Mouse (Mus musculus) lung, adult 2 months (tissue): Measurements from ENCODE around the gene Pex11g.

Experiments used
- CTCF ChIP-seq: fragments of 200-500 bp; IDR thresholded peaks from 2 replicates; pipeline ENCODE4 v1.5.1; 2011; ENCODE audit warnings: mild to moderate bottlenecking, low read length, control low read depth; ENCODE audit not compliant: insufficient read depth
- POLR2A ChIP-seq: fragments of 200-500 bp; IDR thresholded peaks from 2 replicates; pipeline ENCODE4 v1.6.1; 2011; ENCODE audit warnings: low read depth, mild to moderate bottlenecking, control low read depth, low read length, borderline replicate concordance; ENCODE audit errors: extremely low read depth

DNA sequence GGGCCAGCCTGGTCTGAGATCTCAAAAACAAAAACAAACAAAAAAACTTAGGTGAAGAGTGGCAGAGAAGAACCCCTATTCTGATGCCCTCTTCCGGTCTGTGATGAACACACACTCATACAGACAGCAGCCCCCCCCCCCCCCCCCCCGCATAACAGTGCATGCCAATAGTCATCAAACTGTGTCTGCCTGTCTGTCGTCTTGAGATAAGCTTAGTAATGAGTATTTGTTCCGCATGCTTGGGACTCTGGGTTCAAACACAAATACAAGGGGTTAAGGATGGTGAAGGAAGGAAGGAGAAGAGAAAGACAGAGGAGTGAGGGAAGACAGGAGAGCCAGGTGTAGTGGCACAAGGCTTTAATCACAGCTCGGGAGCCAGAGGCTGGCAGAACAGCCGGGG, 31.0 kb downstream of the Pex11g start:
- no peak for TF ChIP-seq CTCF
- no peak for TF ChIP-seq POLR2A
